Mouse (Mus musculus) kidney, postnatal 0 days (tissue): ENCODE data around the gene Slc22a14. TPM values are rescaled to one million over a fixed set of nuclear protein-coding genes. Genes with fewer than 3 reads are reported as not detected.
"Not testable (repeated sequence)": the region's sequence is repeated elsewhere in the genome, so short reads cannot be mapped to it uniquely, and the experiment has no call there.

Source experiments
- ATAC-seq: fragments of 200-750 bp; cut with Nextera tagmentation; replicated peaks from 2 replicates; pipeline ENCODE4 v1.8.0; 2017; ENCODE audit warnings: low read depth, moderate number of reproducible peaks, moderate TSS enrichment, moderate library complexity; ENCODE audit not compliant: low FRiP score
- DNase-seq: peaks from one replicate; pipeline ENCODE4 v3.0.0-alpha.2; 2016; ENCODE audit warnings: low spot score
- H3K27ac ChIP-seq: fragments of 300-500 bp; sonication (generic); 2 replicates; pipeline ENCODE4 v1.5.1; 2014; ENCODE audit warnings: mild to moderate bottlenecking
- H3K27me3 ChIP-seq: fragments of 300-500 bp; sonication (generic); 2 replicates; pipeline ENCODE4 v1.6.1; 2014; ENCODE audit warnings: low read length, mixed read lengths; ENCODE audit not compliant: insufficient read depth
- H3K36me3 ChIP-seq: fragments of 300-500 bp; sonication (generic); 2 replicates; pipeline ENCODE4 v1.6.1; 2014; ENCODE audit warnings: low read length, mixed read lengths; ENCODE audit not compliant: insufficient read depth
- H3K4me1 ChIP-seq: fragments of 300-500 bp; sonication (generic); replicated peaks from 2 replicates; pipeline ENCODE4 v1.6.1; 2014; ENCODE audit warnings: antibody characterized with exemption, low read length, mixed read lengths; ENCODE audit not compliant: insufficient read depth
- H3K4me2 ChIP-seq: fragments of 300-500 bp; sonication (generic); 2 replicates; pipeline ENCODE4 v1.6.1; 2014; ENCODE audit warnings: mild to moderate bottlenecking, low read length, moderate library complexity, mixed read lengths
- H3K4me3 ChIP-seq: fragments of 300-500 bp; sonication (generic); replicated peaks from 2 replicates; pipeline ENCODE4 v1.5.1; 2014; ENCODE audit warnings: low read depth, low read length
- H3K9ac ChIP-seq: fragments of 300-500 bp; sonication (generic); 2 replicates; pipeline ENCODE4 v1.6.1; 2014; ENCODE audit warnings: low read depth, low read length
- H3K9me3 ChIP-seq: fragments of 300-500 bp; sonication (generic); replicated peaks from 2 replicates; pipeline ENCODE4 v1.6.1; 2016; ENCODE audit warnings: low read length, inconsistent platforms, mixed read lengths
- CTCF ChIP-seq: IDR thresholded peaks from 2 replicates; pipeline ENCODE4 v1.5.1; 2016; ENCODE audit warnings: antibody characterized with exemption, low read depth, mild to moderate bottlenecking, moderate library complexity
- WGBS: fragments of 180-500 bp; shearing (Covaris S2); extraction: QIAGEN DNeasy Blood & Tissue Kit; methylation state at CpG from one replicate; pipeline ENCODE4 v1.1.7; 2014; 5-methylcytosine and 5-hydroxymethylcytosine counted together
- polyA plus RNA-seq: library from polyadenylated mRNA; unstranded; fragments of >200 nt; fragmentation: Nextera tagmentation; extraction: Ambion mirVana; gene quantifications from 2 replicates; pipeline ENCODE4 v1.2.1, GENCODE M21; 2015

Gene Slc22a14
- polyA plus RNA-seq, 1 experiment from 2014 or later = 0.34 TPM

- Histone ChIP-seq H3K4me3 (no peak overlapping the region), H3K27me3 (no peaks in the 10 kb centered on the region), H3K9me3 (no peaks in the 10 kb centered on the region), H3K27ac (0 out of 2 replicates have a peak overlapping the region, but pooled peaks have one; percentile 25), H3K4me1 (no peaks in the 10 kb centered on the region), H3K4me2 (no peak overlapping the region), H3K9ac (no peak overlapping the region), H3K36me3 (no peaks in the 10 kb centered on the region)
- DNase-seq = no peak
- TF ChIP-seq CTCF = no peak
- 0 out of 2 replicates have a peak, but pooled peaks have one; percentile 29 for ATAC-seq
- WGBS = 82% methylated on average over 4 of the region's 4 CpGs
These were observed 126.6 kb downstream of the Slc22a14 start for GRCm38 (mm10) chr9:119238796-119239195.

DNA sequence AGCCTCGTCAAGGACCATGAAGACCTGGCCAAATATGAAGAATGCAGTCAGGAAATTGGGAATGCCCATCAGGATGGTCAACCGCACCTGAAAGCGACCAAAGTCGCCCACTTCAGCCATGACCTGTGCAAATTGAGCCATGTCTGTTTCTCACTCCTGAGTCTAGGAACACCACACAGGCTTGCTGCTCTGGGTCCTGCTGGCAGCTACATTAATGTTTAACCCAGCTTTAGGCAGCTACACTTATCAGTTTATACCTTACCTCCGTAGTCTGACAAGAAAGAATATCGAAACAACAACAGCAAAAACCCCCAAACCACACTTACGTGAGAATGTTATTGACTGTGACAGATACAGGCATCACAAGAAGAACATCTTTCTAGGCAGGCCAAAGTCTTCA is 133.8 kb downstream of the Slc22a14 start:
- TF ChIP-seq CTCF = no peak
- H3K9ac ChIP-seq = no peak overlapping the region
- H3K36me3 ChIP-seq = no peaks in the 10 kb centered on the region
- 87% methylated on average over 7 of the region's 7 CpGs for WGBS
- H3K4me3 ChIP-seq = no peak overlapping the region
- H3K4me1 ChIP-seq = no peaks in the 10 kb centered on the region
- ATAC-seq (no peak), DNase-seq (no peak)
- H3K4me2 ChIP-seq = no peak overlapping the region
- no peak overlapping the region for H3K27ac ChIP-seq
- H3K9me3 ChIP-seq = no peaks in the 10 kb centered on the region
- no peaks in the 10 kb centered on the region for H3K27me3 ChIP-seq

DNA sequence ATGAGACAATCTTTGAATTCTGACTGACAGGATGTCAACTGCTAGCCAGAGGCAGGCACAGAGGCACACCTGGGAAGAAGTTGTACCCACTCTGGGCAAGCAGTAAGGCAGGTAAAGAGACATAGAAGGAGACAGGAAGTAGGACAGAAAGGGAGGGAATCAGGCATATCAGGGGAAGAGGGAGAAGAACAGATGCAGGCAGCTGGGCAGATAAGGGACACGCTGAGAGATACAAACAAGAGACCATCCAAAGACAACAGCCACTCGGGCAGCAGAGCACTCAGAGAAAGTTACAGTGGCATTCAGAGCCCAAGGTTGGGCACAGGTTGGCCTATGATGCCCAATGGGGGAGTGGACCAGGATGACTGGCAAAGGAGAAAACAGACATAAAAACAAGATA is 134.5 kb downstream of the Slc22a14 start:
- H3K9me3 ChIP-seq = no peaks in the 10 kb centered on the region
- no peak for TF ChIP-seq CTCF
- no peak for ATAC-seq
- no peaks in the 10 kb centered on the region for H3K27me3 ChIP-seq
- 80% methylated on average over 2 of the region's 2 CpGs for WGBS
- H3K27ac ChIP-seq = no peak overlapping the region
- H3K9ac ChIP-seq = no peak overlapping the region
- no peaks in the 10 kb centered on the region for H3K36me3 ChIP-seq
- H3K4me3 ChIP-seq = no peak overlapping the region
- H3K4me2 ChIP-seq = no peak overlapping the region
- no peak for DNase-seq
- no peaks in the 10 kb centered on the region for H3K4me1 ChIP-seq

DNA sequence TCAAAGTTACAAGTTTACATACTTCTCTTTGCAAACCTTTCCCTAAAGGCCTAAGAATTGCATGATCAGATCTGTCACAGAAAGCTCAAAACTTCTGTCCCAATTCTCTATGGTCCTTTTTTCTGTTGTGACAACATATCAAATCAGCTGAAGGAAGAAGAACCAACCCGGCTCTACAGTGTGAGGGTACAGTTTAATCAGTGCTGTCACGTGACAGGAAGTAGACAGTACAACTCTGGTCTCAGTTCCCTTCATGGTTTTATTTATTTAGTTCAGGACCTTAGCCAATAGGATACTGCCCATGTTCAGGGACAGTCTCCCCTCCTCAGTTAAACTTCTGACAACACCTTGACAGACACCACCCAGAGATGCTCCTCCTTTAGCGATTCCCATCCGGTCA is 145.1 kb downstream of the Slc22a14 start:
- H3K9ac ChIP-seq = no peak overlapping the region
- no peaks in the 10 kb centered on the region for H3K4me1 ChIP-seq
- no peak for TF ChIP-seq CTCF
- no peak for DNase-seq
- no peak for ATAC-seq
- no peaks in the 10 kb centered on the region for H3K27me3 ChIP-seq
- no peaks in the 10 kb centered on the region for H3K9me3 ChIP-seq
- H3K36me3 ChIP-seq = 0 out of 2 replicates have a peak, but pooled peaks cover 6% of the 10 kb centered on the region
- no peak overlapping the region for H3K4me3 ChIP-seq
- no peak overlapping the region for H3K27ac ChIP-seq
- H3K4me2 ChIP-seq = no peak overlapping the region
- 78% methylated on average over 4 of the region's 4 CpGs for whole genome bisulfite sequencing

- Histone ChIP-seq H3K4me3 (no peak overlapping the region), H3K36me3 (0 out of 2 replicates have a peak, but pooled peaks cover 4% of the 10 kb centered on the region), H3K4me2 (no peak overlapping the region), H3K9me3 (no peaks in the 10 kb centered on the region), H3K9ac (no peak overlapping the region), H3K27ac (no peak overlapping the region), H3K27me3 (no peaks in the 10 kb centered on the region), H3K4me1 (no peaks in the 10 kb centered on the region)
- DNase-seq (no peak), ATAC-seq (no peak)
- 70% methylated on average over 2 of the region's 2 CpGs for WGBS
- TF ChIP-seq CTCF = no peak
These were observed 145.7 kb downstream of the Slc22a14 start for GRCm38 (mm10) chr9:119219667-119220066.

GRCm38 (mm10) chr9:119215341-119215740 is 150.0 kb downstream of the Slc22a14 start:
- not testable (repeated sequence) for H3K27ac ChIP-seq, H3K36me3 ChIP-seq, H3K4me3 ChIP-seq, H3K9ac ChIP-seq, H3K4me2 ChIP-seq, H3K9me3 ChIP-seq, H3K4me1 ChIP-seq, ATAC-seq, DNase-seq, H3K27me3 ChIP-seq
- 58% methylated on average over 2 of the region's 2 CpGs for WGBS

DNA sequence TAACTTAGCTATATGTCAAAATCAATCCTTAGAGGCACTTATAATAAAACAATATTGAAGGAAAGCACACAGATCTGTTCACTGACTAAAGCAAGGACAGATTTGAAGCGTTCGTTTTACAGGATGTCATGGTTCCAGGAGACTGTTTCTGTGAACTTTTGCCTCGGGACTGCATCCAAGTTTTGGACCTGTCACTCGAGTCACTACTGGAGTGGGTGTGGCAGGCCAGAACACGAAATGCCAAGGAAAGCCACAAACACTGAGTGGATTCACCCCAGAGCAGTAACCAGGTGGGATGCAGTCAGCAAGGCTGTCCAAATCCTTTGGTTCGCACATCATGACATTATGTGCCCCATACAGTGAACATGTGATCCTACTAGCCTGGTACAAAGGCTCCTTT is 150.8 kb downstream of the Slc22a14 start:
- Histone ChIP-seq H3K36me3 (no peaks in the 10 kb centered on the region), H3K27me3 (no peaks in the 10 kb centered on the region), H3K9me3 (no peaks in the 10 kb centered on the region), H3K4me1 (no peaks in the 10 kb centered on the region), H3K9ac (no peak overlapping the region), H3K27ac (no peak overlapping the region), H3K4me2 (no peak overlapping the region), H3K4me3 (no peak overlapping the region)
- DNase-seq = no peak
- 78% methylated on average over 6 of the region's 6 CpGs for WGBS
- no peak for ATAC-seq
- no peak for TF ChIP-seq CTCF
